In genomic region chr12:83433436-83433835, GRCm38 (mm10) we compare ENCODE assay signal across 27 mouse cellular contexts.
"Had no signal": no experiment of that assay in that cellular context is flagged by ENCODE, and none has a peak within 500 bp of the region (broad histone marks: within the 10 kb centered on the region; RNA-seq: fewer than 3 reads in every experiment).

No protein-coding gene starts in this region.

- H3K9ac ChIP-seq: heart, embryonic 15.5 days; hindbrain, embryonic 12.5 days; hindbrain, embryonic 14.5 days; intestine, embryonic 15.5 days; kidney, embryonic 15.5 days; limb, embryonic 12.5 days; liver, embryonic 12.5 days; liver, embryonic 14.5 days had no signal

- H3K9me3 ChIP-seq: heart, embryonic 15.5 days; hindbrain, embryonic 10.5 days; hindbrain, embryonic 12.5 days; intestine, embryonic 15.5 days; kidney, embryonic 15.5 days; limb, embryonic 10.5 days; limb, embryonic 12.5 days; liver, embryonic 12.5 days had no signal

- DNase-seq: gastrocnemius, adult 2 months; gastrocnemius, postnatal 10 days; gastrocnemius, postnatal 25 days; heart, adult 2 months; heart, postnatal 10 days; heart, postnatal 4 days; kidney, adult 18-20 months; kidney, adult 8-10 months; kidney, postnatal 14 days; layer of hippocampus, adult 9-11 months; liver had no signal

- ATAC-seq: hindbrain, embryonic 16.5 days; inflammation-experienced regulatory T-cells, adult 6 months; intestine, postnatal 0 days; liver, embryonic 12.5 days had no signal

- H3K4me2 ChIP-seq: heart, embryonic 11.5 days; heart, embryonic 15.5 days; hindbrain, embryonic 12.5 days; hindbrain, embryonic 14.5 days; intestine, embryonic 15.5 days; kidney, embryonic 15.5 days; limb, embryonic 12.5 days; liver, embryonic 12.5 days had no signal

- H3K36me3 ChIP-seq: heart, embryonic 15.5 days; hindbrain, embryonic 10.5 days; hindbrain, embryonic 12.5 days; intestine, embryonic 15.5 days; kidney, embryonic 15.5 days; limb, embryonic 10.5 days; limb, embryonic 12.5 days; liver, embryonic 12.5 days had no signal

- H3K27me3 ChIP-seq: heart, embryonic 15.5 days; hindbrain, embryonic 12.5 days; intestine, embryonic 15.5 days; kidney, embryonic 15.5 days; limb, embryonic 12.5 days; liver, embryonic 12.5 days had no signal

- H3K4me1 ChIP-seq: hindbrain, embryonic 12.5 days had no signal

- H3K4me3 ChIP-seq: gastrocnemius, adult 2 months; heart, adult 2 months; heart, embryonic 15.5 days; hindbrain, embryonic 10.5 days; hindbrain, embryonic 12.5 days; intestine, embryonic 15.5 days; kidney, embryonic 15.5 days; left cerebral cortex, adult 2 months; limb, embryonic 10.5 days; limb, embryonic 12.5 days; liver, embryonic 12.5 days had no signal

- H3K27ac ChIP-seq: gastrocnemius, adult 2 months; heart, adult 2 months; hindbrain, embryonic 10.5 days; hindbrain, embryonic 12.5 days; hindbrain, embryonic 14.5 days; intestine, embryonic 15.5 days; kidney, embryonic 15.5 days; kidney, postnatal 0 days; left cerebral cortex, adult 2 months; limb, embryonic 10.5 days; limb, embryonic 12.5 days; liver, embryonic 12.5 days; liver, embryonic 14.5 days had no signal
